Mouse (Mus musculus) MEL (cell line): ENCODE results near the gene Kctd19.

ENCODE experiments used
- CTCF ChIP-seq, 3 experiments: IDR thresholded peaks in 2 of 3; conservative IDR thresholded peaks in 1 of 3; 2 replicates each; pipeline ENCODE4 v1.5.1; 2011 to 2012; ENCODE audit warnings: low read length in 3 of 3, low read depth in 2 of 3, mild to moderate bottlenecking in 2 of 3, improper control_type of control experiment in 1 of 3, inconsistent platforms in 1 of 3, mixed read lengths in 1 of 3, moderate library complexity in 1 of 3; ENCODE audit not compliant: control insufficient read depth in 1 of 3, insufficient read depth in 1 of 3, poor library complexity in 1 of 3, severe bottlenecking in 1 of 3
- EP300 ChIP-seq, 2 experiments: IDR thresholded peaks; 2 replicates each; pipeline ENCODE4 v1.6.1; 2011; ENCODE audit warnings: improper control_type of control experiment in 2 of 2, low read length in 2 of 2, low read depth in 1 of 2, mild to moderate bottlenecking in 1 of 2
- GATA1 ChIP-seq: IDR thresholded peaks from 2 replicates; pipeline ENCODE4 v1.6.1; 2011; ENCODE audit warnings: low read depth, low read length, improper control_type of control experiment
- MAX ChIP-seq: IDR thresholded peaks from 2 replicates; pipeline ENCODE4 v1.6.1; 2011; ENCODE audit warnings: low read length, improper control_type of control experiment
- POLR2A ChIP-seq, 2 experiments: IDR thresholded peaks; 2 replicates each; pipeline ENCODE4 v1.6.1; 2011 to 2012; ENCODE audit warnings: low read length in 2 of 2, mild to moderate bottlenecking in 2 of 2, control low read depth in 1 of 2, improper control_type of control experiment in 1 of 2, low read depth in 1 of 2, moderate library complexity in 1 of 2; ENCODE audit not compliant: control insufficient read depth in 1 of 2, insufficient read depth in 1 of 2, poor library complexity in 1 of 2
- TCF12 ChIP-seq: IDR thresholded peaks from 2 replicates; pipeline ENCODE4 v1.6.1; 2014; ENCODE audit warnings: low read depth, mild to moderate bottlenecking, inconsistent platforms, low read length, improper control_type of control experiment, moderate library complexity
- ZKSCAN1 ChIP-seq: IDR thresholded peaks from 2 replicates; pipeline ENCODE4 v1.6.1; 2012; ENCODE audit warnings: low read depth, mild to moderate bottlenecking, inconsistent platforms, low read length, improper control_type of control experiment, moderate library complexity

DNA sequence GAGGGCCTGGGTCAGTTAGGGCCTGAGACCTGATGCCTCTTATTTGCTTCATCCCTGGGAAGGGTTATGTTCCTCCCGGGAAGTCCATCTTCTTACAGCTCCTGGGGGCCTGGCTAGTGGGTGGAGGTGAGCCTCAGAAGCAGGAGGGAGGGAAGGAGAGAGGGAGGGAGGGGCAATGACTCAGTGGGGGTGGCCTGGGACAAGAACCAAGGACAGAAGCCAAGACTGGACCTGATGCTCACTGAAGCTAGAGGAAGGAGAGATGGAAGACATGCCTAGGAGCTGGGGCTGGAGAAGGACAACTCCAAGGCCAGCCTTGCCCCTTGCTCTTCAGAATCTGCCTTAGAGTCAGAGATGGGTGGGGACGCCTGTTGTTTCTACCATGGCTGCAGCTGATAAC, 40.3 kb downstream of the Kctd19 start, which contains the start of gene Plekhg4:
- TF ChIP-seq POLR2A (IDR thresholded peaks at IDR 0.05; ENCODE audit: control insufficient read depth in 1 of 2, insufficient read depth in 1 of 2, low read depth in 1 of 2, low read length in 2 of 2, poor library complexity in 1 of 2) = no peak
- TF ChIP-seq TCF12 = no peak
- TF ChIP-seq MAX = no peak
- no peak for TF ChIP-seq EP300 (IDR thresholded peaks at IDR 0.05; ENCODE audit: low read depth in 1 of 2, low read length in 2 of 2)
- TF ChIP-seq CTCF (IDR thresholded peaks at IDR 0.05 in 2 of 3, conservative IDR thresholded peaks at IDR 0.05 in 1 of 3; ENCODE audit: control insufficient read depth in 1 of 3, insufficient read depth in 1 of 3, low read depth in 2 of 3, low read length in 3 of 3, poor library complexity in 1 of 3, severe bottlenecking in 1 of 3) = no peak
- TF ChIP-seq GATA1 = no peak
- TF ChIP-seq ZKSCAN1 = no peak
